Mouse (Mus musculus): ENCODE measurements around the gene Isca1. TPM values are rescaled to one million over a fixed set of nuclear protein-coding genes. Genes with fewer than 3 reads are reported as not detected.

The Isca1 gene
- total and polyA plus RNA-seq, 2 experiments from 2014 or later, result 92.8 to 167 TPM

DNA sequence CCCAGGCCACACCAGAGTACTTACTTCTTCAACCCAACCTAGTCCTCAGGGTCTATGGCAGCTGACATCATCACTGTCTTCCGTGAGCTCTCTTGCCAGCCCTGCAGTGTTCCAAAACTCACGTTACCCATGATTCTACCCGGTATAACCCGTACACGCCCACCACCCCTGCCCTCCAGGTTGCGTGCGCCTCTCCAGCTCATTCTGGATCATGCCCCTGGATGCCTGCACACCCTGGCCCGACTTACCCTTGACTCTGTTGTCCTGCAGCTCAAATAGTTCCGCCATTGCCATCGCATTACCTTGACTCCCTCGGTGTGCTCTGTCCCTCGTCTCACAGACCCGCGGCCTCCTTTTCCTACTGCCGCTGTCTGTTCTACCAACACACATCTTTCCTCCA is 59.4 kb downstream of the Isca1 start, which contains the start of gene Spata31d1a:
Spata31d1a (minus strand) TSS at position 101 of the 400 bp plus-strand sequence.
- Histone ChIP-seq H3K9ac (replicated peaks; ENCODE audit: low read length) (no peak within 1 kb of the TSS), H3K4me3 (ENCODE audit: low read length) (no peak within 1 kb of the TSS), H3K4me1 (ENCODE audit: insufficient read depth, low read length) (no peaks in the 10 kb centered on the region), H3K4me2 (ENCODE audit: low read depth, low read length) (no peak within 1 kb of the TSS), H3K27me3 (ENCODE audit: insufficient read depth, low read length) (no peaks in the 10 kb centered on the region), H3K9me3 (ENCODE audit: low read length) (no peaks in the 10 kb centered on the region), H3K27ac (no peak within 1 kb of the TSS), H3K36me3 (ENCODE audit: insufficient read depth, low read length) (no peaks in the 10 kb centered on the region)
- ATAC-seq, result no peak
- no peak for TF ChIP-seq CTCF (IDR thresholded peaks at IDR 0.05; ENCODE audit: low read depth)
- no peak for DNase-seq (ENCODE audit: low spot score)
- WGBS, result 90% methylated on average over 15 of the region's 15 CpGs

Other genes with a start within 250 kb of the Isca1 start
- gene Agtpbp1, start 184.6 kb downstream of the Isca1 start, total RNA-seq (2014; rRNA removed), result 107 and 128 TPM in 2 replicates
- 65.6 and 72.1 TPM in 2 replicates for gene Agtpbp1, start 184.6 kb downstream of the Isca1 start, polyA plus RNA-seq (2015; fragmentation: Nextera tagmentation; extraction: Ambion mirVana)
- 98.5 and 99.9 TPM in 2 replicates for gene Naa35, start 184.6 kb downstream of the Isca1 start, total RNA-seq (2014; rRNA removed)
- gene Naa35, start 184.6 kb downstream of the Isca1 start, polyA plus RNA-seq (2015; fragmentation: Nextera tagmentation; extraction: Ambion mirVana), result 99.6 and 118 TPM in 2 replicates
- gene Golm1, start 94.0 kb downstream of the Isca1 start, total RNA-seq (2014; rRNA removed), result 16.8 and 17.9 TPM in 2 replicates
- gene Golm1, start 94.0 kb downstream of the Isca1 start, polyA plus RNA-seq (2015; fragmentation: Nextera tagmentation; extraction: Ambion mirVana), result 20.2 and 22.9 TPM in 2 replicates
- not detected in 2 replicates for gene 4921517D22Rik, start 75.7 kb downstream of the Isca1 start, total RNA-seq (2014; rRNA removed)
- not detected in 2 replicates for gene 4921517D22Rik, start 75.7 kb downstream of the Isca1 start, polyA plus RNA-seq (2015; fragmentation: Nextera tagmentation; extraction: Ambion mirVana)
- gene Spata31d1a, start 59.5 kb downstream of the Isca1 start, total RNA-seq (2014; rRNA removed), result not detected in 2 replicates
- gene Spata31d1a, start 59.5 kb downstream of the Isca1 start, polyA plus RNA-seq (2015; fragmentation: Nextera tagmentation; extraction: Ambion mirVana), result 0.09 and 0.16 TPM in 2 replicates
- gene Spata31d1b, start 57.5 kb downstream of the Isca1 start, total RNA-seq (2014; rRNA removed), result 0.21 TPM in 1 of 2 replicates, not detected in the other
- not detected in 2 replicates for gene Spata31d1b, start 57.5 kb downstream of the Isca1 start, polyA plus RNA-seq (2015; fragmentation: Nextera tagmentation; extraction: Ambion mirVana)
- gene Spata31d1d, start 38.1 kb downstream of the Isca1 start, total RNA-seq (2014; rRNA removed), result not detected in 2 replicates
- not detected in 2 replicates for gene Spata31d1d, start 38.1 kb downstream of the Isca1 start, polyA plus RNA-seq (2015; fragmentation: Nextera tagmentation; extraction: Ambion mirVana)
- 0.16 and 0.29 TPM in 2 replicates for gene 1700014D04Rik, start 23.1 kb downstream of the Isca1 start, total RNA-seq (2014; rRNA removed)
- 0.18 and 0.24 TPM in 2 replicates for gene 1700014D04Rik, start 23.1 kb downstream of the Isca1 start, polyA plus RNA-seq (2015; fragmentation: Nextera tagmentation; extraction: Ambion mirVana)
- not detected in 2 replicates for gene Gm49354, start 12.4 kb upstream of the Isca1 start, total RNA-seq (2014; rRNA removed)
- not detected in 2 replicates for gene Gm49354, start 12.4 kb upstream of the Isca1 start, polyA plus RNA-seq (2015; fragmentation: Nextera tagmentation; extraction: Ambion mirVana)
- 27.9 and 29.5 TPM in 2 replicates for gene Tut7, start 53.3 kb upstream of the Isca1 start, total RNA-seq (2014; rRNA removed)
- gene Tut7, start 53.3 kb upstream of the Isca1 start, polyA plus RNA-seq (2015; fragmentation: Nextera tagmentation; extraction: Ambion mirVana), result 35.5 and 36.8 TPM in 2 replicates